Mouse (Mus musculus): ENCODE results near the gene Ikzf4.

DNA sequence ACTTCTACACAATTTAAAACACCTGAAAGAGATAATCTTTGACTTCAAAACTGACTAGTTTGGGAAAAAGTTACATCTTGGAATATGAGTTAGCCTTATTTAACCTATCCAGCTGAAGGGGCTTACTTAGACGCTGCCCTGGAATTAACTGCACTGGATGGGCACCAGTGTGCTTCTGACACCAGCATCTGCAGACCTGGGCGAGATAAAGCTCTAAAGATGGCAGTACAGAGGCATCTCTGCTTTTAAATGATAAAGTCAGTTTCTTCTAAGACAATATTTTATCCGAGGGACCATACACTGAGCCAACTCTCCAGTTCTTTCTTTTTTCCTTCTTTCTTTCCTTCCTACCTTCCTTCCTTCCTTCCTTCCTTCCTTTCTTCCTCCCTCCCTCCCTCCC, 19.0 kb upstream of the Ikzf4 start:
- TF ChIP-seq POLR2AphosphoS2 (IDR thresholded peaks at IDR 0.05; ENCODE audit: insufficient read length, low read depth), result no peak
- TF ChIP-seq POLR2A (IDR thresholded peaks at IDR 0.05; ENCODE audit: insufficient read length, low read depth), result no peak
- TF ChIP-seq SRF (IDR thresholded peaks at IDR 0.05; ENCODE audit: control insufficient read depth, insufficient read length, low read depth), result no peak
- TF ChIP-seq MYOG (IDR thresholded peaks at IDR 0.05; ENCODE audit: control insufficient read depth in 1 of 3, insufficient read depth in 1 of 3, insufficient read length in 2 of 3, low read depth in 2 of 3), result no peak

All from myocyte (in vitro differentiated cells).